In genomic region chr2:96166624-96167023, GRCm38 (mm10) we compare ENCODE assay signal across 22 mouse cellular contexts.
DNase-seq lines count a peak whose midpoint lies in the region; ATAC-seq lines count a peak whose summit lies in the region.
"Had no signal": no experiment of that assay in that cellular context is flagged by ENCODE, and none has a peak within 500 bp of the region (broad histone marks: within the 10 kb centered on the region; RNA-seq: fewer than 3 reads in every experiment).

No protein-coding gene starts in this region.

- no peak overlapping the region for H3K27ac ChIP-seq in forebrain, embryonic 14.5 days (ENCODE audit: low read depth, low read length)
- H3K27ac ChIP-seq in forebrain, embryonic 15.5 days (replicated peaks): no peak overlapping the region
- H3K27ac ChIP-seq: embryonic facial prominence, embryonic 13.5 days; gastrocnemius, adult 2 months; heart, embryonic 13.5 days; hindbrain, embryonic 15.5 days had no signal

- no peak overlapping the region for H3K9ac ChIP-seq in forebrain, embryonic 14.5 days (ENCODE audit: low read length)
- no peak overlapping the region for H3K9ac ChIP-seq in forebrain, embryonic 15.5 days (replicated peaks)
- H3K9ac ChIP-seq: embryonic facial prominence, embryonic 13.5 days; heart, embryonic 13.5 days; hindbrain, embryonic 15.5 days had no signal

- WGBS in forebrain, embryonic 14.5 days: 85% methylated on average over 4 of the region's 4 CpGs
- 71% methylated on average over 4 of the region's 4 CpGs for WGBS in forebrain, embryonic 15.5 days

- H3K4me3 ChIP-seq in forebrain, embryonic 14.5 days (ENCODE audit: low read depth, low read length): no peak overlapping the region
- H3K4me3 ChIP-seq in forebrain, embryonic 15.5 days: no peak overlapping the region
- H3K4me3 ChIP-seq: embryonic facial prominence, embryonic 13.5 days; gastrocnemius, adult 2 months; heart, embryonic 13.5 days; hindbrain, embryonic 15.5 days had no signal

- H3K9me3 ChIP-seq in forebrain, embryonic 14.5 days (replicated peaks; ENCODE audit: control insufficient read depth, low read length): no peaks in the 10 kb centered on the region
- H3K9me3 ChIP-seq in forebrain, embryonic 15.5 days: no peaks in the 10 kb centered on the region
- H3K9me3 ChIP-seq: embryonic facial prominence, embryonic 13.5 days; G1E; heart, embryonic 13.5 days; hindbrain, embryonic 15.5 days had no signal

- ATAC-seq in forebrain, embryonic 14.5 days: no peak
- no peak for ATAC-seq in forebrain, embryonic 15.5 days (replicated peaks)
- ATAC-seq: CD4-positive, CD25-positive, alpha-beta regulatory T cell, adult 4 months had no signal

- H3K27me3 ChIP-seq in forebrain, embryonic 14.5 days (replicated peaks; ENCODE audit: control insufficient read depth, insufficient read depth, low read length): no peaks in the 10 kb centered on the region
- no peaks in the 10 kb centered on the region for H3K27me3 ChIP-seq in forebrain, embryonic 15.5 days
- H3K27me3 ChIP-seq: embryonic facial prominence, embryonic 13.5 days; heart, embryonic 13.5 days; hindbrain, embryonic 15.5 days had no signal

- H3K4me1 ChIP-seq in forebrain, embryonic 14.5 days (ENCODE audit: control insufficient read depth, insufficient read depth, low read length): no peaks in the 10 kb centered on the region
- no peaks in the 10 kb centered on the region for H3K4me1 ChIP-seq in forebrain, embryonic 15.5 days
- H3K4me1 ChIP-seq: embryonic facial prominence, embryonic 13.5 days; heart, embryonic 13.5 days; hindbrain, embryonic 15.5 days had no signal

- no peaks in the 10 kb centered on the region for H3K36me3 ChIP-seq in forebrain, embryonic 14.5 days (ENCODE audit: control insufficient read depth, insufficient read depth, low read length)
- H3K36me3 ChIP-seq in forebrain, embryonic 15.5 days: no peaks in the 10 kb centered on the region
- H3K36me3 ChIP-seq: embryonic facial prominence, embryonic 13.5 days; G1E; heart, embryonic 13.5 days; hindbrain, embryonic 15.5 days had no signal

- peak; percentile 43 for DNase-seq in forebrain, embryonic 14.5 days (ENCODE audit: low spot score)
- DNase-seq in layer of hippocampus, adult 18-20 months (ENCODE audit: low spot score in 2 of 2): peak; percentile 14 to 59
- DNase-seq in layer of hippocampus, postnatal 25 days (ENCODE audit: extremely low spot score in 1 of 2, low spot score in 1 of 2): no peak
- peak; percentile 22 for DNase-seq in brain, embryonic 18.5 days (ENCODE audit: low read depth, low spot score)
- DNase-seq in layer of hippocampus, adult 9-11 months: peak; percentile 21
- DNase-seq in ovary, postnatal 10 days (ENCODE audit: low spot score): no peak
- DNase-seq in urinary bladder, adult 18-20 months (ENCODE audit: low spot score in 2 of 2): no peak
- DNase-seq: adrenal gland, postnatal 10 days; B cell, adult 2 months; cerebellum, adult 11-12 months; cerebellum, adult 9-10 months; cerebellum, postnatal 36 days; gastrocnemius, adult 2 months; gastrocnemius, postnatal 25 days; heart, adult 11 months; heart, postnatal 36 days had no signal

- H3K4me2 ChIP-seq in forebrain, embryonic 14.5 days (ENCODE audit: low read length): no peak overlapping the region
- no peak overlapping the region for H3K4me2 ChIP-seq in forebrain, embryonic 15.5 days (replicated peaks)
- H3K4me2 ChIP-seq: embryonic facial prominence, embryonic 13.5 days; heart, embryonic 13.5 days; hindbrain, embryonic 15.5 days had no signal

Comparison
In these comparisons a context has a peak if more than half of its experiments do, and no peak if none do; other contexts are left out.
1. DNase-seq: peak in forebrain, embryonic 14.5 days (single experiment), layer of hippocampus, adult 18-20 months (2 of 2), brain, embryonic 18.5 days (single experiment) and layer of hippocampus, adult 9-11 months (single experiment); none in layer of hippocampus, postnatal 25 days (0 of 2), ovary, postnatal 10 days (single experiment) and urinary bladder, adult 18-20 months (0 of 2).